Mouse (Mus musculus): Measurements from ENCODE around the gene Tspan14.

The Tspan14 gene

GRCm38 (mm10) chr14:40952301-40952700, 14.3 kb downstream of the Tspan14 start:
- no peak for DNase-seq (ENCODE audit: low spot score)

- no peak for DNase-seq (ENCODE audit: low spot score)
Observed at GRCm38 (mm10) chr14:40949730-40950614, 16.6 kb downstream of the Tspan14 start.

DNA sequence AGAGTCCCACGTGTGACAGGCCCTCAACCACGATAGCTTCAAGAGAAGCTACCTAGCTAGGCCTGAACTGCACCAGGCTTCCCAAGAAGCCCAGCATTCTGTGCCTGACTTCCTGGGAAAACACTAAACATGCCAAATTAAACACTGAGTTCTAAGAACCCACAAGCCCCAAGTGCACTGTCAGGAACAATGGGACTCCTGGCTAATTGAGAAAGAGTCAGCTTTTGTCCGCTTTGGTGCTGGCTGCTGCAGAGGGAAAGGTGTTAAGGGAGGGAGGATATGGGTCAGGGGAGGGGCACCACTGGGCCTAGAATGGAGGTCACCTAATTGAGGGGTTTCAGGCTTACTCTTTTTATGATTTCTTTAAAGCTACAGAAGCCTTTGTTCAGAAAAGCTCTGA, 17.6 kb downstream of the Tspan14 start:
- no peak for DNase-seq (ENCODE audit: low spot score)

GRCm38 (mm10) chr14:40948522-40948921, 18.1 kb downstream of the Tspan14 start:
- DNase-seq (ENCODE audit: low spot score), result no peak

DNA sequence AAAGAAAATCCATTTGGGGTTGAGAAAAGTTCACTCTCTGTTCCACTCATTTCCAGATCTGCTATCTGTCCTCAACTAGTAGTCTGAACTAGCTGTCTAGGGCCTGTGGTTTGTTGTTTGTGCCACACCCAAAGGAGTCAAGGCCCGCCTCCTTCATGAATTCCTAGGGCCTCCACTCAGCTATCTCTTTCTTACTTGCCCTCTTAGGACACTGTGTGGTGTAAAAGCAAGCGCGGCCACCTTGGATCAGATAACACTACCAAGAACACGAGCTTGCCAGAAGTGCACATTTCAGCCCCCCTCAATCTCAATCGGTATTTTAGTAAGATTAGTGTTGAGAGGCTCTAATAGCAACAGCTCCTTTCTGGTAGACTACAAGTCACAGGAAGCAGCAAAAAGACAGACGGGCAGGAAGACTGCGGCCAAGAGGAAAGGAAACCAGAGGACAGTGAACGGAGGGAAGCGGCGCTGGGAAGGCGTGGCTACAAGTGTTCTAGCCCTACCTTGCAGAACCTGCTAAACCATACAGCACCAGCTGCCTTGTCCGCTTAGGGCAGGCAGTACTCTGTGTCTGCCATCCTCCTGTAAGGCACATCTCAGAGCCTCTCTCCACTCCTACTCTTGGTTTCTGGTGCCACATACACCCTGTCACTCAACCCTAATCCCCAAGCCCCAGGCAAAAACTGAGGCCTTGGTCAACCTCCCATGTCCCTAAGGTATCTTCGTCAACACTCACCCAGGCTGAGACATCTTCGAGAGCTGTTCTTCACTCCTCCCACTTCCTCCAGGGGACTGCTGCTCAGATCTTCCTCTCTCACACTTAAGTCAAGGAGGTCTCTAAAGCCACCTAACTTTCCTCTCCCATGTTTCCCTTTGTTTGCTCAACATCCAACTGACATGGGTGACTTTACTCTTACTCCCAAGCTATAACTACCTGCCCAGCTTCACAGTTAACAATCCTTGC, 18.9 kb downstream of the Tspan14 start:
- DNase-seq (ENCODE audit: low spot score), result no peak

- DNase-seq (ENCODE audit: low spot score), result no peak
Observed at GRCm38 (mm10) chr14:40943802-40944201, 22.8 kb downstream of the Tspan14 start.

DNA sequence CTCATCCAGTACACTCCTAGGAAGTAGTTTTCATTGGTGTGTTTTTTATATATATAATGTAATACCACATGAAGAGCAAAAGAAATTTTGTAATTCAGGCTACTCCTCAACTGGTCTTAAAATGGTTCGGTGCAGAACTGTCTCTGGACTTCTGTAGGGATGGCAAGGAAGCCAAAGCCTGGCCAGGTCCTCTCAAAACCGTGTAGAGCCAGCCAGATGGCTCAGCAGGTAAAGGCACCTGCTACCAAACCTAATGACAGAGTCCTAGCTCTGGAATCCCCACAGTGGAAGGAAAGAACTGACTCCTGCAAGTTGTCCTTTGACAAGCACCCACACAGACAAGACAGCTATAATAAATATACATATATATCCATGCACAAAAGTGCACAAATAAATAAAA, 24.2 kb downstream of the Tspan14 start:
- DNase-seq (ENCODE audit: low spot score), result no peak

DNA sequence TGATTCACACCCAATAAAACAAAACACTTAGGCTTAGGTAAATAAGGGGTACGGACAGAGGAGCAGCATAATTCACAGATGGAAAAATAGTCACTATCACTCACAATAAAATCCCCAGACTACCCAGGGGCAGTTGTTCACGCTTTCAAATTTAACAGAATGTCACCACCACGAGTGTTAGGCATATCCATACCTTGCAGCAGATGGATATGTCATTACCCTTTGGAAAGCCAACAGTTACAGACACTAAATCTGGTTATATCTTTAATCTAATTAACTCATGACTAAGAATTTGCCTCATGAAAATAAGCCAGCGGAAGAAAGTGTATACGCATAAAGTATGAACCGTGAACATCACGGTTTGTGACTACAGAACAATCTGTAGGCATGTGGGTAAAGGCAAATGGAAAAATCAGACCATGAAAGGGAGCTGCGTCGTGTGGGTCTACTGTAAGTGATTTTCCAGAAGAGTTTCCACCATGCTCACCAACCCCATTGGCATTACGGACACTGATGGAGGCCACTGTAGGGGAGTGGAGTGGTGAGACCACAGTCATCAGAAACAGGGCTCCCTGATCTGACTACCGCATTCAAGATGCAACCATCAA, 28.1 kb downstream of the Tspan14 start:
- no peak for DNase-seq (ENCODE audit: low spot score)

- no peak for DNase-seq (ENCODE audit: low spot score)
Observed at GRCm38 (mm10) chr14:40937052-40937451, 29.6 kb downstream of the Tspan14 start.

DNA sequence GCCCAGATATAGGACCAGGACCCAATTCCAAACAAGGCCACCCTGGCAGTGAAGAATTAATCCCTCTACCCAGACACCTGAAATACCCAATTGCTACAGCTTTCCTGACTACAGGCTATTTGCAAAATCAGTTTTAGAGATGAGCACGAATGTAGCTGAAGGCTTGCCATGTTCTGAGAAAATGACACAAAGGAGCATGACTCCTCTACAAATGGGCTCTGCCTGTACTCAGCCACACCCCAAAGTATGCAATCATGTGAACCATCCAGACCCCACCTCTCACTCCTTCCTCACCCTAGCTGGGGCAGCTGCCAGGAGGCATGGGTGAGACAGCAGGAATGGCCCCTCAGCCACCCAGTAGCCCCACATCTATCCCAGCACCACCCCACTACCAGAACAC, 31.1 kb downstream of the Tspan14 start:
- DNase-seq (ENCODE audit: low spot score), result no peak

GRCm38 (mm10) chr14:40935054-40935453, 31.6 kb downstream of the Tspan14 start:
- DNase-seq (ENCODE audit: low spot score), result no peak

DNA sequence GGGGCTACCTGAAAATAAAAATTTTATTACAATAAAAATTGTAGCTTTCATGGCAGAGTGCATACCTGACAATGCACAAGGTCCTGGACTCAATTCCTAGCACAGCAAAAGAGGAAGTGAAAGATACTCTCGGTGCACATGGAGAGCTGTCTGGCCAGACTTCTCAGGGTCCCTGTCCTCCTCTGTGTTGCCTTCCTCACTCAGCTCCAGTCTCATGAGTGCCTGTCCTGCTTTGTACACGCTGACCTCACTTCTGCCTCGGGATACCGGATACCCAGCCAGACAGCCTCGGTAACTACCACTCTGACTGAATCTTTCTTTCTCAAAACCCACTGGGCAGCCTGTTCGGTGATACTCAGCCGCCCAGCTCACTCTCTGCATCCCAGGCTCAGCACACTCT, 33.3 kb downstream of the Tspan14 start:
- no peak for DNase-seq (ENCODE audit: low spot score)

DNA sequence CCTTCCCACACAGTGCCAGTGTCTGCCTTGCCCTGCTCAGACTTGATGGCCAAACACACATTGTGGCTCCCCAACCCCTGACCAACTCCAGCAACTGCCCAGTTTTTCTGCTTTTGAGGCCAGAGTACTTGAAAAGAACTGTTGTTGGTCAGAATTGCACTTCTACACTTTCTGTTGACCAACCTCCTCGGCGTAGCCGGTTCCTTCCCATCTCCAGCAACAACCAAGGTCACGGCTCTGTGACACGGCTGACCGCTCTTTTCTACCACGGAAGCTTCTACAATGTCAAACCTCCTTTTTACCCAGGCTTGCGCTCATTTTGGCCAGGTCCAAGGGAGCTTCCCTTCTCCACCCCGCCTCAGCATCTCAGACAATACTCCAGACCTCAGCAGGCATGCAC, 34.4 kb downstream of the Tspan14 start:
- DNase-seq (ENCODE audit: low spot score), result no peak

- DNase-seq (ENCODE audit: low spot score), result peak; percentile 36
Observed at GRCm38 (mm10) chr14:40931115-40931829, 35.3 kb downstream of the Tspan14 start.

- DNase-seq (ENCODE audit: low spot score), result no peak
Observed at GRCm38 (mm10) chr14:40929943-40930342, 36.7 kb downstream of the Tspan14 start.

GRCm38 (mm10) chr14:40928897-40929296, 37.7 kb downstream of the Tspan14 start:
- DNase-seq (ENCODE audit: low spot score), result no peak

DNA sequence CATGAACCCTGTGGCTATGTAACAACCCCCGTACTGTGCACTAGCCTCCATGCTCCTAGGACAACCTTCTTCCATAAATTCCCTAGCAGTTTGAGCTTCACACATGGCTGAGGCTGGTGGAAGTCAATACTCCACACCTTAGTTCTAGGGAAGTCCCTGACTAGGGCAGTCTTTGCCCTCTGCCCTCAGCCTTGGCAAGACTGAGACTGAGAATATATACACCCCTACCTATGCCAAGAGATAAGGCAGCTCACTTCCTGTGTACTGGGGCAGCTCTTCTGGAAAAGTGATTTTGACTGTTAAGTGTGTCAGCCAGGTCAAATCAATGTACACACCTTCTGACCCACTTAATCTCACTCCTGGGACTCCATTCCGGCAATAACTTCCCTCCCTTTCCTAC, 39.6 kb downstream of the Tspan14 start:
- DNase-seq (ENCODE audit: low spot score), result no peak

- DNase-seq (ENCODE audit: low spot score), result peak; percentile 74
Observed at GRCm38 (mm10) chr14:40924378-40925113, 42.1 kb downstream of the Tspan14 start.

DNA sequence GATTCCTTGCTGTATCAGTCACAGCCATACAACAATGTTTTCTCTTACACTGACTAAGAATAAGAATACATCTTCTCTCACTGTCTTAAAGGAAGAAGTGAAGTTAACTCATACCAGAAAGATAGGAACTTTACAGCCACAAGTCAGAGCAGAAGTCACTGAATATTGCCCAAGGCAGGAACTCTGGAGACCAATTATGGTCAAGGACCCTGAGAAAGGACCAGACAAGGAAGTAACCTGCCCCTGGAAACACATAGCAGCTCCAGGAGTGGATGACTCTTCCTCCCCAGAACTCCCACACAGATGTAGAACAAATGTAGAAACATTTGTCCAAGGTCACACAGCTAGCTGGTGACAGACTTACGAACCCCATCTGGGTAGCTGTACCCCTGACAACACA, 45.4 kb downstream of the Tspan14 start:
- no peak for DNase-seq (ENCODE audit: low spot score)

DNA sequence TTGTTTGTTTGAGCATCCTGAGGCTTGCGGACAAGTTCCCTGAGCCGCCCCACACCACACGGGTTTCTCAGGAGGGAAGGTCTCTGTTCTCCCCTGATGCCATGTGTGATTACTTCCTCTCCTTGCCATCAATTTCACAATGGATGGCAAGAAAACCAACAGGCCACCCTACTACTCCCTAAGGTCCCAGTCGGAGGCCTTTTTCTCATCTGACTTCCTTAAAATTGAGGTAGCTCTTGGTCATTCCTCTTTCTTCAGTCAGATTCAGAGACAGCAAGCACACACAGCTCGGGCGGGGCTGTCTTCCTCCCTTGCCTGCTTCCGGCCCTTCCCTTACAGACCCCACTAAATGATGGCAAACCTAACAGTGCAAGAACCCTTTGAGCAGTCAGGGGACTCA, 47.1 kb downstream of the Tspan14 start:
- no peak for DNase-seq (ENCODE audit: low spot score)

- DNase-seq (ENCODE audit: low spot score), result no peak
Observed at GRCm38 (mm10) chr14:40918477-40918876, 48.1 kb downstream of the Tspan14 start.
